Mouse (Mus musculus): ENCODE data around the gene Tle3.

The Tle3 gene

GRCm38 (mm10) chr9:61375802-61376561, 3.8 kb downstream of the Tle3 start:
- in situ Hi-C loops (cut with MboI, MseI): loop anchor here (5.0 kb wide), 1 partner anchor 379 kb away; no protein-coding TSS in a partner anchor

GRCm38 (mm10) chr9:61376650-61377049, 4.5 kb downstream of the Tle3 start:
- in situ Hi-C loops (cut with MboI, MseI): loop anchor here (5.0 kb wide), 1 partner anchor 379 kb away; no protein-coding TSS in a partner anchor

GRCm38 (mm10) chr9:61377706-61378479, 5.7 kb downstream of the Tle3 start:
- in situ Hi-C loops (cut with MboI, MseI): loop anchor here (5.0 kb wide), 1 partner anchor 381 kb away; no protein-coding TSS in a partner anchor

GRCm38 (mm10) chr9:61378516-61378915, 6.3 kb downstream of the Tle3 start:
- in situ Hi-C loops (cut with MboI, MseI): loop anchor here (5.0 kb wide), 1 partner anchor 381 kb away; no protein-coding TSS in a partner anchor

- in situ Hi-C loops (cut with MboI, MseI): loop anchor here (5.0 kb wide), 1 partner anchor 382 kb away; no protein-coding TSS in a partner anchor
Measured at GRCm38 (mm10) chr9:61379016-61379634, 7.0 kb downstream of the Tle3 start.

GRCm38 (mm10) chr9:61380258-61381062, 8.3 kb downstream of the Tle3 start:
- in situ Hi-C loops (cut with MboI, MseI): loop anchor here (10.0 kb wide), 1 partner anchor 314 kb away; no protein-coding TSS in a partner anchor

- in situ Hi-C loops (cut with MboI, MseI): loop anchor here (10.0 kb wide), 1 partner anchor 314 kb away; no protein-coding TSS in a partner anchor
Measured at GRCm38 (mm10) chr9:61381063-61381408, 8.9 kb downstream of the Tle3 start.

- in situ Hi-C loops (cut with MboI, MseI): loop anchor here (10.0 kb wide), 1 partner anchor 313 kb away; no protein-coding TSS in a partner anchor
Measured at GRCm38 (mm10) chr9:61381445-61381844, 9.3 kb downstream of the Tle3 start.

- in situ Hi-C loops (cut with MboI, MseI): loop anchor here (10.0 kb wide), 1 partner anchor 312 kb away; no protein-coding TSS in a partner anchor
Measured at GRCm38 (mm10) chr9:61382595-61383186, 10.5 kb downstream of the Tle3 start.

- in situ Hi-C loops (cut with MboI, MseI): loop anchor here (10.0 kb wide), 1 partner anchor 311 kb away; no protein-coding TSS in a partner anchor
Measured at GRCm38 (mm10) chr9:61384101-61384500, 11.9 kb downstream of the Tle3 start.

- in situ Hi-C loops (cut with MboI, MseI): loop anchor here (10.0 kb wide), 1 partner anchor 310 kb away; no protein-coding TSS in a partner anchor
Measured at GRCm38 (mm10) chr9:61384646-61385443, 12.7 kb downstream of the Tle3 start.

GRCm38 (mm10) chr9:61385753-61386152, 13.6 kb downstream of the Tle3 start:
- in situ Hi-C loops (cut with MboI, MseI): loop anchor here (10.0 kb wide), 1 partner anchor 309 kb away; no protein-coding TSS in a partner anchor

- in situ Hi-C loops (cut with MboI, MseI): loop anchor here (10.0 kb wide), 1 partner anchor 308 kb away; no protein-coding TSS in a partner anchor
Measured at GRCm38 (mm10) chr9:61386314-61386713, 14.1 kb downstream of the Tle3 start.

GRCm38 (mm10) chr9:61387797-61388196, 15.6 kb downstream of the Tle3 start:
- in situ Hi-C loops (cut with MboI, MseI): loop anchor here (10.0 kb wide), 1 partner anchor 307 kb away; no protein-coding TSS in a partner anchor

- in situ Hi-C loops (cut with MboI, MseI): loop anchor here (10.0 kb wide), 1 partner anchor 307 kb away; no protein-coding TSS in a partner anchor
Measured at GRCm38 (mm10) chr9:61388214-61388613, 16.0 kb downstream of the Tle3 start.

GRCm38 (mm10) chr9:61388689-61389403, 16.7 kb downstream of the Tle3 start:
- in situ Hi-C loops (cut with MboI, MseI): loop anchor here (10.0 kb wide), 1 partner anchor 306 kb away; no protein-coding TSS in a partner anchor

GRCm38 (mm10) chr9:61389404-61389701, 17.2 kb downstream of the Tle3 start:
- in situ Hi-C loops (cut with MboI, MseI): loop anchor here (10.0 kb wide), 1 partner anchor 305 kb away; no protein-coding TSS in a partner anchor

GRCm38 (mm10) chr9:61391570-61392337, 19.6 kb downstream of the Tle3 start:
- in situ Hi-C loops (cut with MboI, MseI): no loop called here
